Mouse (Mus musculus): ENCODE results near the gene Efna2. TPM values are rescaled to one million over a fixed set of nuclear protein-coding genes. Genes with fewer than 3 reads are reported as not detected.

Efna2 gene
- polyA plus RNA-seq, 1 experiment from 2014 or later = 39.5 TPM

DNA sequence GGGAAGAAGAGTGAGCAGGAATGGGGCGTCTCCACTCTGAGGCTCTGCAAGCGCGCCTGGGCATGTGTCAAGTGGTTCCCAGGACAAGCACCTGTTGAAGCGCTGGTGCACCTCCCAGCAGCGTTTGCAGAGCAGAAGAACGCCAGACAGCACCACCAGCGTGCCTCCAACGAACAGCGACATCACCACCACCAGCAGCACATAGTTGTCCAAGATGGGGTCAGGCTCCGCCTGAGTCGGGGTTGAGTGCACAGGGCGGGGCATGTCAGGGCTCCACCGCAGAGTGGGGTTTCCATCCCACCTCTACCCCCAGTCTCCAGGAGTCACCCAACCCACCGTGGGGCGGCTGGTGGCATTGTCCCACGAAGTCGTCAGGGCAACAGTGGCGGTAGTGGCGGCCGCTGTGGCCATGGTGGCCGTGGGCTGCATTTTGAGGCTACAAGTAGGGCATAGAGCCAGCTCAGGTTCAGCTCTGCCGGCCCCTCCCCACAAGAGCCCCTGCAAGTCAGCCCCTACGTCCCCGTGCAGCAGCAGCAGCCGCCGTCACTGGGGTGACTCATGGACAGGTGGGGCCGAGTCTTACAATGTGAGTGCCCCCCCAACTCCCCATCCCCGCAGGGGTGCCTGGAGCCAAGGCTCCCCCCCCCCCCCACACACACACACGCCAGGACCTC is 42.2 kb upstream of the Efna2 start:
- WGBS = 4% methylated on average over 27 of the region's 29 CpGs
- H3K27me3 ChIP-seq = peaks cover 51% of the 10 kb centered on the region
- peaks cover 39% of the 10 kb centered on the region for H3K36me3 ChIP-seq
- H3K9ac ChIP-seq = peak overlapping the region; percentile 82
- H3K4me3 ChIP-seq = peak overlapping the region; percentile 62
- H3K27ac ChIP-seq = no peak overlapping the region
- no peak for ATAC-seq (ENCODE audit: low FRiP score, low read depth)
- H3K4me2 ChIP-seq (replicated peaks) = peak overlapping the region; percentile 99
- H3K9me3 ChIP-seq = 0 out of 2 replicates have a peak, but pooled peaks cover 5% of the 10 kb centered on the region
- H3K4me1 ChIP-seq = peaks cover 51% of the 10 kb centered on the region

GRCm38 (mm10) chr10:80137626-80138552 is 41.4 kb upstream of the Efna2 start:
- 2% methylated on average over 24 of the region's 33 CpGs for WGBS
- Histone ChIP-seq H3K4me3 (peak overlapping the region; percentile 62), H3K4me2 (replicated peaks) (peak overlapping the region; percentile 99), H3K27me3 (peaks cover 49% of the 10 kb centered on the region), H3K4me1 (peaks cover 54% of the 10 kb centered on the region), H3K36me3 (peaks cover 31% of the 10 kb centered on the region), H3K9me3 (0 out of 2 replicates have a peak, but pooled peaks cover 5% of the 10 kb centered on the region), H3K27ac (no peak overlapping the region; the same call in 1 of the 2 replicates), H3K9ac (peak overlapping the region; percentile 82)
- no peak for ATAC-seq (ENCODE audit: low FRiP score, low read depth)

DNA sequence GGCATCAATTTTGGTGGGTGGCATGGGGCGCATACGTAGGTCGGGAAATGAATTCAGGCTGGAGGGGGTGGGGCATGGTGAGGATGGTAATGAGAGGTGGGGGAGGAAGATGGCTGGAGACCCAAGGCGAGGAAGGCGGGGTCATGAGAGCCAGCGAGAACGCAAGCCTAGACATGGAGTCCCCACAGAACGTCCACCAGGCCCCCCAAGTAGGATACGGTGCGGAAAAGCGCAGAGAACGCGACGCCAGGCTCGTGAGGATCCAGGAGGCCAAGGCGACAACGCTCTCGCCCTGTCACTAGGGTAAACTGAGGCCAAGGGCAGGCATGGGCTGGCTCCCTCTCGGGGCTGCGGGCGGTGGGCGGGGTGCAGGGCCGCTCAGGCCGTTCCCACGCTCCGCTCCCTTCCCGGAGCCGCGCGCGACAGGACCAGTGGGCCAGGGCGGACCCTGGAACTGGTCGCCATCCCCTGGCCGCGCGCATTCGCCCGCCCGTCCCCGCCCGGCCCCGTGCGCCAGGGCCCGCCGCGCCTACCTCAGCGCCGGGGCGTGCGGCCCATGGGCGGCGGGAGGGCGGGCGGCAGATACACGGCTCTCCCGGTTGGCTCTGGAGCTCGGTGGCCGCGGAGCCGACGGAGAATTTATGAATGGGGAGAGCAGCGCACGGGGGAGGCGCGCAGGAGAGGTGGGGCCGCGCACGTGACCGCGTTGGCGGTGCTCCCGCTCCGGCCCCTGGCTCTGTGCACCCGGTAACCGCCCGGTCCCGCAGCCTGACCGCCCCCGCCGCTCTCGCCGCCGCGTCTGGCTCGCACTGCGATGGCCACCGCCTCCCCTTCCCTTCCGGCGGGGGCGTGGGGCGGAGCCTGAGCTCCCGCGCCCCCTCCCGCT is 40.5 kb upstream of the Efna2 start, which contains the start of gene Atp5d:
Gene Atp5d, plus strand, starts transcription at position 80 of the 886 bp plus-strand sequence.
- under 1% methylated on average over 82 of the region's 94 CpGs for WGBS
- peak; percentile 18; the same call in 1 of the 2 replicates for ATAC-seq (ENCODE audit: low FRiP score, low read depth)
- Histone ChIP-seq H3K27ac (peak within 1 kb of the TSS; percentile 28; the same call in 1 of the 2 replicates), H3K9me3 (0 out of 2 replicates have a peak, but pooled peaks cover 5% of the 10 kb centered on the region), H3K4me2 (replicated peaks) (peak within 1 kb of the TSS; percentile 99), H3K9ac (peak within 1 kb of the TSS; percentile 82), H3K36me3 (peaks cover 28% of the 10 kb centered on the region), H3K4me1 (peaks cover 59% of the 10 kb centered on the region), H3K4me3 (peak within 1 kb of the TSS; percentile 62), H3K27me3 (peaks cover 49% of the 10 kb centered on the region)

- Histone ChIP-seq H3K4me1 (peaks cover 61% of the 10 kb centered on the region), H3K36me3 (peaks cover 28% of the 10 kb centered on the region), H3K9ac (peak overlapping the region; percentile 82), H3K27ac (0 out of 2 replicates have a peak overlapping the region, but pooled peaks have one; percentile 28), H3K4me2 (replicated peaks) (peak overlapping the region; percentile 99), H3K9me3 (0 out of 2 replicates have a peak, but pooled peaks cover 5% of the 10 kb centered on the region), H3K27me3 (peaks cover 49% of the 10 kb centered on the region), H3K4me3 (peak overlapping the region; percentile 62)
- ATAC-seq (ENCODE audit: low FRiP score, low read depth) = peak; percentile 3; the same call in 1 of the 2 replicates
- 1% methylated on average over 10 of the region's 10 CpGs for WGBS
These were observed 39.9 kb upstream of the Efna2 start for GRCm38 (mm10) chr10:80139439-80139775.

DNA sequence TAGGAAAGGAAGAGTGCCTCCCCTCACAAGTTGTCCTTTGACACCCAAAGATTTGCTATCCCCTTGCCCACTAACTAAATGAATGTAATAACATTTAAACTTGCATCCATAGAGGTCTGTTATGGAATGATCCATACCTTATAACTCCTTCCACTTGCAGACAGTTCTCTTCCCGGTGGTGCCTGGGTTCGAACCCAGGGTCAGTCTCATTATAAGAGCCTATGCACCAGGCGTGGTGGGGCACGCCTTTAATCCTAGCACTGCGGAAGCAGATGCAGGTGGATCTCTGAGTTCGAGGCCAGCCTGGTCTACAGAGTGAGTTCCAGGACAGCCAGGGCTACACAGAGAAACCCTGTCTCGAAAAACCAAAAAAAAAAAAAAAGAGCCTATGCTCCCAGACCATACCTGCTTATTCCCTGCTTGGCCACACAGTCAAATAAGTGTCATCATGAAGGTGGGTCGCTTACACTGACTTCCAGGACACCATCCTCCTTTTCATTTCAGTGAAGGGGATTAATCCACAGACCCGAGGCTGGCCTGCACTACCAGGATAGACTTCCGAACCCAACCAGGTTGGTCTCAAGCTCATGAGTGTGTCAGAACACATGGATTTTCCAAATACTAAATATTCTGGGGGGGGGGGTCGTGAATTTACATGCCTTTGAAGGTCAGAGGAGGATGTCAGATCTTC is 39.2 kb upstream of the Efna2 start:
- 0 out of 2 replicates have a peak overlapping the region, but pooled peaks have one; percentile 81 for H3K4me3 ChIP-seq
- peak overlapping the region; percentile 99; the same call in 1 of the 2 replicates for H3K4me2 ChIP-seq (replicated peaks)
- no peak overlapping the region for H3K27ac ChIP-seq
- no peak overlapping the region for H3K9ac ChIP-seq
- peaks cover 29% of the 10 kb centered on the region for H3K36me3 ChIP-seq
- peaks cover 64% of the 10 kb centered on the region for H3K4me1 ChIP-seq
- 0 out of 2 replicates have a peak, but pooled peaks cover 5% of the 10 kb centered on the region for H3K9me3 ChIP-seq
- no peak for ATAC-seq (ENCODE audit: low FRiP score, low read depth)
- WGBS = 76% methylated on average over 11 of the region's 11 CpGs
- peaks cover 45% of the 10 kb centered on the region for H3K27me3 ChIP-seq

DNA sequence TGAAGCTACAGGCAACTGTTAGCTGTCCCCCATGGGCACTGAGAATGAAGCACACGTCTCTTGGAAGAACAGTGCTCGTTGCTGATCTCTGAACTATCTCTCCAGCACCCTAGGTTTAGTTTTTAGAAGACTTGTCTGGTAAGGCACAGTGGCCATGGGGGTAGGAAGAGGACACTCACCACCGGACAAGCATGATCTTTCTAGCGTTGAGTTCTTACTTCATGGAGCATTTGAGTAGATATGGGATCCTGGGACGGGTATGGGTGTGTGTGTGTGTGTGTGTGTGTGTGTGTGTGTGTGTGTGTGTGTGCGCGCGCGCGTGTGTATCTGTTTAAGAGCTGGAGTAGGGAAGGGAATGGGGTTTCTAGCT is 38.6 kb upstream of the Efna2 start, which contains the start of gene Cbarp:
Gene Cbarp, minus strand, starts transcription at position 170 of the 370 bp plus-strand sequence.
- peak within 1 kb of the TSS; percentile 99 for H3K4me2 ChIP-seq (replicated peaks)
- H3K9me3 ChIP-seq = 0 out of 2 replicates have a peak, but pooled peaks cover 5% of the 10 kb centered on the region
- peaks cover 68% of the 10 kb centered on the region for H3K4me1 ChIP-seq
- peak within 1 kb of the TSS; percentile 74 for H3K27ac ChIP-seq
- no peak for ATAC-seq (ENCODE audit: low FRiP score, low read depth)
- peak within 1 kb of the TSS; percentile 81 for H3K4me3 ChIP-seq
- peaks cover 31% of the 10 kb centered on the region for H3K36me3 ChIP-seq
- peaks cover 39% of the 10 kb centered on the region for H3K27me3 ChIP-seq
- H3K9ac ChIP-seq = peak within 1 kb of the TSS; percentile 58
- WGBS = 70% methylated on average over 10 of the region's 10 CpGs

- peak; percentile 58 for ATAC-seq (ENCODE audit: low FRiP score, low read depth)
- Histone ChIP-seq H3K4me1 (peaks cover 73% of the 10 kb centered on the region), H3K4me2 (replicated peaks) (peak overlapping the region; percentile 96)
These were observed 38.0 kb upstream of the Efna2 start for GRCm38 (mm10) chr10:80141243-80141642.

GRCm38 (mm10) chr10:80141786-80142529 is 37.3 kb upstream of the Efna2 start:
- peaks cover 37% of the 10 kb centered on the region for H3K36me3 ChIP-seq
- 1% methylated on average over 43 of the region's 43 CpGs for whole genome bisulfite sequencing
- no peaks in the 10 kb centered on the region for H3K9me3 ChIP-seq
- H3K4me3 ChIP-seq = peak overlapping the region; percentile 81
- peak overlapping the region; percentile 96 for H3K4me2 ChIP-seq (replicated peaks)
- H3K9ac ChIP-seq = peak overlapping the region; percentile 94
- peaks cover 26% of the 10 kb centered on the region for H3K27me3 ChIP-seq
- peaks cover 73% of the 10 kb centered on the region for H3K4me1 ChIP-seq
- peak; percentile 86 for ATAC-seq (ENCODE audit: low FRiP score, low read depth)
- peak overlapping the region; percentile 77 for H3K27ac ChIP-seq

More at GRCm38 (mm10) chr10:80141243-80141642, 38.0 kb upstream of the Efna2 start:
- Histone ChIP-seq H3K27me3 (peaks cover 34% of the 10 kb centered on the region), H3K9ac (peak overlapping the region; percentile 58), H3K4me3 (peak overlapping the region; percentile 81), H3K9me3 (no peaks in the 10 kb centered on the region), H3K36me3 (peaks cover 31% of the 10 kb centered on the region), H3K27ac (peak overlapping the region; percentile 74)
- WGBS = under 1% methylated on average over 29 of the region's 29 CpGs

- ATAC-seq (ENCODE audit: low FRiP score, low read depth) = no peak
- WGBS = under 1% methylated on average over 15 of the region's 15 CpGs
- Histone ChIP-seq H3K36me3 (peaks cover 37% of the 10 kb centered on the region), H3K4me3 (peak overlapping the region; percentile 81), H3K27me3 (peaks cover 21% of the 10 kb centered on the region), H3K27ac (peak overlapping the region; percentile 77), H3K9ac (peak overlapping the region; percentile 94), H3K9me3 (no peaks in the 10 kb centered on the region), H3K4me1 (peaks cover 73% of the 10 kb centered on the region), H3K4me2 (replicated peaks) (peak overlapping the region; percentile 96)
These were observed 36.8 kb upstream of the Efna2 start for GRCm38 (mm10) chr10:80142530-80142925.

DNA sequence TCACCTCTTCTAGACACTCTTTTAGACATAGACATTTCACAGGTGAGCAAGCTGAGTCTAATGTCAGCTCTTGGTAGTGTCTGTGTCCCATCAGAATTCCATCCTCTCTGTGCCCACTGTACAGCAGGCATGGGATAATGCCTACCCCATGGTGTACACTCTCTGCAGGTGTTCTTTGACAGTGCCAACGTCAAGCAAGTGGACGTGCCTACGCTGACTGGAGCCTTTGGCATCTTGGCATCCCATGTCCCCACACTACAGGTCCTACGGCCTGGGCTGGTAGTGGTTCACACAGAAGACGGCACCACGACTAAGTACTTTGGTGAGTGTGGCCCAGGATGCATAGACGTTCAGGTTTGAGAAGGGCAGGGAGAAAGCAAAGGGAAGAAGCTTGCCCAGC is 35.6 kb upstream of the Efna2 start:
- H3K4me3 ChIP-seq = peak overlapping the region; percentile 81

More for the DNA sequence above, 35.6 kb upstream of the Efna2 start:
- Histone ChIP-seq H3K9me3 (no peaks in the 10 kb centered on the region), H3K4me2 (replicated peaks) (peak overlapping the region; percentile 96; the same call in 1 of the 2 replicates), H3K9ac (no peak overlapping the region), H3K27ac (no peak overlapping the region), H3K36me3 (peaks cover 37% of the 10 kb centered on the region), H3K27me3 (peaks cover 10% of the 10 kb centered on the region), H3K4me1 (peaks cover 67% of the 10 kb centered on the region)
- WGBS = 90% methylated on average over 7 of the region's 7 CpGs
- no peak for ATAC-seq (ENCODE audit: low FRiP score, low read depth)

Measured in limb, embryonic 13.5 days (tissue).